Mouse (Mus musculus): ENCODE results near the gene Ptprt. TPM values are rescaled to one million over a fixed set of nuclear protein-coding genes. Genes with fewer than 3 reads are reported as not detected.
"Not testable (repeated sequence)": the region's sequence is repeated elsewhere in the genome, so short reads cannot be mapped to it uniquely, and the experiment has no call there.

The Ptprt gene
- total and polyA plus RNA-seq, 3 experiments, result not detected

DNA sequence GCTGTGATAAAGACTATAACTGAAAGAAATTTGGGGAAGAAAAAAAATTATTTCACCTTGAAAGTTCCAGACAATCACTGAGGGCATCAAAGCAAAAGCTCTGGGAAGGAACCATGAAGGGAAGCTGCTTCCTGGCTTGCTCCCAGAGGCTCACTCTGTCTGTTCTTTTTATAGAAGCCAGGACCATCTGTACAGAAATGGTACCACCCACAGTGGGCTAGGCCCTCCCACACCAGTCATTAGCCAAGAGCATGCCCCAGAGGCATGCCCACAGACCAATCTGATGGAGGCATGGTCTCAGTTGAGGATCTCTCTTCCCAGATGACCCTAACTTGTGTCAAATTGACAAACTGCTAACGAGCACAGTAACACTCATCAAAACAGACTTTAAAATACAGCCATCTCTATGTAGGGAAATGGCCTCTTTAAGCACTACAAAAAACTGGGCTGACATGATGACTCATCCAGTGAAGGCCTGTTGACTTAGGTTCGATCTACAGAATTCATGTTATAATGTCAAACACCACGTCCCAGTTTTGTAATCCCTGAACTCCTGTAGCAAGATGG lies 519.0 kb downstream of the Ptprt start:
- Histone ChIP-seq H3K4me1 (ENCODE audit: control insufficient read depth in 1 of 2, insufficient read depth in 2 of 2, low read length in 2 of 2) (no peaks in the 10 kb centered on the region), H3K27ac (ENCODE audit: control insufficient read depth, low read depth, low read length) (no peak overlapping the region), H3K27me3 (ENCODE audit: control insufficient read depth in 1 of 2, insufficient read depth in 2 of 2, low read length in 2 of 2) (no peaks in the 10 kb centered on the region), H3K36me3 (ENCODE audit: control insufficient read depth in 1 of 2, insufficient read depth in 2 of 2, low read length in 2 of 2) (no peaks in the 10 kb centered on the region), H3K9me3 (replicated peaks; ENCODE audit: insufficient read depth, low read length) (no peaks in the 10 kb centered on the region; the same call in 1 of the 2 replicates), H3K79me2 (ENCODE audit: control insufficient read depth, insufficient read depth, low read length, poor library complexity) (no peaks in the 10 kb centered on the region), H3K4me3 (ENCODE audit: control insufficient read depth in 1 of 2, insufficient read depth in 1 of 2, low read depth in 2 of 2, low read length in 2 of 2) (no peak overlapping the region), H3K9ac (ENCODE audit: control insufficient read depth, low read depth, low read length, poor library complexity, severe bottlenecking) (no peak overlapping the region)
- DNase-seq (ENCODE audit: low read depth, low spot score), result no peak
- TF ChIP-seq MYC (IDR thresholded peaks at IDR 0.05; ENCODE audit: low read depth, low read length) (no peak), CHD1 (IDR thresholded peaks at IDR 0.05; ENCODE audit: low read depth, low read length) (no peak), ZMIZ1 (IDR thresholded peaks at IDR 0.05; ENCODE audit: low read depth, low read length) (no peak), ETS1 (IDR thresholded peaks at IDR 0.05; ENCODE audit: low read depth, low read length) (no peak), SMC3 (IDR thresholded peaks at IDR 0.05; ENCODE audit: low read depth, low read length) (no peak), ZC3H11A (IDR thresholded peaks at IDR 0.05; ENCODE audit: low read depth, low read length) (no peak), ZNF384 (IDR thresholded peaks at IDR 0.05; ENCODE audit: low read depth, low read length) (no peak), SIN3A (IDR thresholded peaks at IDR 0.05; ENCODE audit: low read length) (no peak), MAZ (IDR thresholded peaks at IDR 0.05; ENCODE audit: low read depth, low read length) (no peak), NRF1 (IDR thresholded peaks at IDR 0.05; ENCODE audit: insufficient read depth, low read depth, low read length, poor library complexity, severe bottlenecking) (no peak), BHLHE40 (IDR thresholded peaks at IDR 0.05; ENCODE audit: borderline replicate concordance, low read depth, low read length) (no peak)

DNA sequence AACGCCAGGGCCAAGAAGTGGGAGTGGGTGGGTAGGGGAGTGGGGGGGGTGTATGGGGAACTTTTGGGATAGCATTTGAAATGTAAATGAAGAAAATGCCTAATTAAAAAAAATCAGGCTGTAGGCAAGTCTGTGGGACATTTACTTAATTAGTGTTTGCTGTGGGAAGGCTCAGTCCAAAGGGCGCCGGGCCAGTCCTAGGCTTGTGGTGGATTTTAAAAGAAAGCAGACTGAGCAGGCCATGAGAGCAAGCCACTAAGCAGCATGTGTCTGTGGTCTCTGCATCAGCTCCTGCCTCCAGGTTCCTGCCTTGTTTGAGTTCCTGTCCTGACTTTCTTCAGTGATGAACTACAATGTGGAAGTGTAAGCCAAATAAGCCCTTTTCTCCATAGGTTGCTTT lies 524.8 kb downstream of the Ptprt start:
- H3K79me2 ChIP-seq (ENCODE audit: control insufficient read depth, insufficient read depth, low read length, poor library complexity); H3K4me3 ChIP-seq (ENCODE audit: control insufficient read depth in 1 of 2, insufficient read depth in 1 of 2, low read depth in 2 of 2, low read length in 2 of 2); H3K9me3 ChIP-seq (replicated peaks; ENCODE audit: insufficient read depth, low read length); H3K9ac ChIP-seq (ENCODE audit: control insufficient read depth, low read depth, low read length, poor library complexity, severe bottlenecking); DNase-seq (ENCODE audit: low read depth, low spot score); H3K27me3 ChIP-seq (ENCODE audit: control insufficient read depth in 1 of 2, insufficient read depth in 2 of 2, low read length in 2 of 2); H3K36me3 ChIP-seq (ENCODE audit: control insufficient read depth in 1 of 2, insufficient read depth in 2 of 2, low read length in 2 of 2); H3K27ac ChIP-seq (ENCODE audit: control insufficient read depth, low read depth, low read length); H3K4me1 ChIP-seq (ENCODE audit: control insufficient read depth in 1 of 2, insufficient read depth in 2 of 2, low read length in 2 of 2): not testable (repeated sequence)

DNA sequence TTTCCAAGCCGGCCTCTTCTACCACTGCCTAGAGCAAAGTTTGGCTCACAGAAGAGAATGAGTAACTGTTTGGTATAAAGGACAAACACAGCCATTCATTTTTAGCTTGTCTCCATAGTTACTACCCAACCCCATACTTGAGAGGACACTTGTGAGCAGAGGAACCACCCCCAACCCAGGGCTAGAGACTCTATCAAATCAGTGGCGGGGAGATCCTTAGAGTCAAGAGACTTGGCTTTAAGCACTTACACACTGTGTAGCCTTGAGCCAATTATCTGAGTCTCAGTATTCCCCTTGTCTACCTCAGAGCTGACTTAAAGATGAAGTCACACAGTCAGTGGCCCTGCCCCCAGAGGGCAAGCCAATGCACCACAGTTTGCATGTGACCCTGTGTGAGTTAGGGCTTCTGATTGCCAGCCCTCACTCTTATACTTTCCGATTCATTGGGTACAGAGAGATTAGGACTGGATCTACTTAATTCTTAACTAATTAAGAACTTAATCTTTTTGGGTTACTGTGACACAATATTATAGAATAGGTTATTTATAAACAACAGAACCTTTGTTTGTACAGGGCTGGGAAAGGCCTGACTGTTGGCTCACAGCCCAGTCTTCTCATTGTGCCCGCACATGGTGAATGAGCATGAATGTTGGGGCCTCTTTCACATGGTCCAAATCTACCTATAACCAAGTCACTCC lies 529.2 kb downstream of the Ptprt start:
- no peak for TF ChIP-seq MAFK (IDR thresholded peaks at IDR 0.05; ENCODE audit: borderline replicate concordance, low read depth, low read length)
- no peak for TF ChIP-seq RCOR1 (IDR thresholded peaks at IDR 0.05; ENCODE audit: low read depth, low read length)
- TF ChIP-seq EP300 (IDR thresholded peaks at IDR 0.05; ENCODE audit: low read depth in 1 of 2, low read length in 2 of 2), result no peak
- no peak for TF ChIP-seq ELF1 (IDR thresholded peaks at IDR 0.05; ENCODE audit: low read depth, low read length)
- no peak for TF ChIP-seq BHLHE40 (IDR thresholded peaks at IDR 0.05; ENCODE audit: borderline replicate concordance, low read depth, low read length)
- no peak for TF ChIP-seq POLR2A (IDR thresholded peaks at IDR 0.05; ENCODE audit: control insufficient read depth in 1 of 2, insufficient read depth in 1 of 2, low read depth in 1 of 2, low read length in 2 of 2, poor library complexity in 1 of 2)
- no peak for TF ChIP-seq TCF12 (IDR thresholded peaks at IDR 0.05; ENCODE audit: low read depth, low read length)
- no peak for TF ChIP-seq E2F4 (IDR thresholded peaks at IDR 0.05; ENCODE audit: borderline replicate concordance, low read depth, low read length)
- no peak for TF ChIP-seq TBP (IDR thresholded peaks at IDR 0.05; ENCODE audit: low read depth, low read length)
- TF ChIP-seq USF2 (IDR thresholded peaks at IDR 0.05; ENCODE audit: borderline replicate concordance in 1 of 2, insufficient read depth in 1 of 2, low read depth in 1 of 2, low read length in 2 of 2), result no peak
- no peak for TF ChIP-seq GABPA (IDR thresholded peaks at IDR 0.05; ENCODE audit: low read depth, low read length)
- no peak for TF ChIP-seq USF1 (IDR thresholded peaks at IDR 0.05; ENCODE audit: low read depth, low read length)
- no peak for TF ChIP-seq KAT2A (conservative IDR thresholded peaks at IDR 0.05; ENCODE audit: low read depth, low read length)
- no peak overlapping the region for H3K4me3 ChIP-seq (ENCODE audit: control insufficient read depth in 1 of 2, insufficient read depth in 1 of 2, low read depth in 2 of 2, low read length in 2 of 2)
- no peak overlapping the region for H3K9ac ChIP-seq (ENCODE audit: control insufficient read depth, low read depth, low read length, poor library complexity, severe bottlenecking)
- no peak overlapping the region for H3K27ac ChIP-seq (ENCODE audit: control insufficient read depth, low read depth, low read length)
- H3K36me3 ChIP-seq (ENCODE audit: control insufficient read depth in 1 of 2, insufficient read depth in 2 of 2, low read length in 2 of 2), result no peaks in the 10 kb centered on the region
- H3K79me2 ChIP-seq (ENCODE audit: control insufficient read depth, insufficient read depth, low read length, poor library complexity), result no peaks in the 10 kb centered on the region
- DNase-seq (ENCODE audit: low read depth, low spot score), result no peak
- no peaks in the 10 kb centered on the region for H3K27me3 ChIP-seq (ENCODE audit: control insufficient read depth in 1 of 2, insufficient read depth in 2 of 2, low read length in 2 of 2)
- H3K9me3 ChIP-seq (replicated peaks; ENCODE audit: insufficient read depth, low read length), result no peaks in the 10 kb centered on the region
- H3K4me1 ChIP-seq (ENCODE audit: control insufficient read depth in 1 of 2, insufficient read depth in 2 of 2, low read length in 2 of 2), result no peaks in the 10 kb centered on the region
